ENCODE assay signal across 25 mouse cellular contexts in the genomic region with DNA sequence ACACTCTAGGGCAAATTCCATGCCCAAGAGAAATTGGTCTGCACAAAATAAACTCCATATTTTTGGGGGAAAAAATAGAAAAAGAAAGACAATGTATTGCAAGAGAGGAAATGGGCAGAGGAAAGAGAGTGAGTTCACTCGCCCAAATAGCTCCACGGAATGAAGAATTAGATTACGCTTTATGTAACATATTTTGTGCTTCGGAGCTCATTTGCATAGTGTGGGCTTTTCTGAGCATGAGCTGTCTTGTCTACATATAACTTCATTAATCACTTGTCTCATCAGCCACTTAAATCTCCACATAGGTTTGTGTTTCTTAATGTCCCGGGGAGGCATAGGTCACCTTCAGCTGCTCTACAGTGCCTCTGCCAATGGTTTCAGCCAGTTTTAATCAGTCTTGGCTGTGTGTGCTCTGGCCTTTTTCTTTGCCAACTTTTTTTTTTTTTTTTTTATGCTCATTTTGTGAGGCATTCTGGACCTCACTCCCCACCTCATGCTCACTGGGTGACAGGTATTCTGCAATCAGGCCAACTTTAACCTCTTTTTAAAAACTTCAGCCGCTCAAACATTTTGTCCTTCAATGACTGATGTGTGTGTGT. TPM values are rescaled to one million over a fixed set of nuclear protein-coding genes. Genes with fewer than 3 reads are reported as not detected.
DNase-seq lines count a peak whose midpoint lies in the region; ATAC-seq lines count a peak whose summit lies in the region.
"Had no signal": no experiment of that assay in that cellular context is flagged by ENCODE, and none has a peak within 500 bp of the region (broad histone marks: within the 10 kb centered on the region; RNA-seq: fewer than 3 reads in every experiment).

No protein-coding gene starts in this region.

- H3K4me3 ChIP-seq in hindbrain, embryonic 16.5 days (ENCODE audit: low read length), result no peak overlapping the region
- no peak overlapping the region for H3K4me3 ChIP-seq in hindbrain, embryonic 13.5 days
- H3K4me3 ChIP-seq: embryonic facial prominence, embryonic 13.5 days; erythroblast, embryonic 14.5 days; forebrain, embryonic 12.5 days; limb, embryonic 12.5 days; liver, embryonic 13.5 days; megakaryocyte, embryonic 14.5 days; neural tube, embryonic 12.5 days had no signal

- ATAC-seq in hindbrain, embryonic 16.5 days, result 0 out of 2 replicates have a peak, but pooled peaks have one; percentile 37
- ATAC-seq in hindbrain, embryonic 13.5 days (ENCODE audit: low FRiP score), result no peak
- ATAC-seq: CD4-positive, CD25-positive, alpha-beta regulatory T cell, adult 4 months; intestine, postnatal 0 days had no signal

- no peak overlapping the region for H3K4me2 ChIP-seq in hindbrain, embryonic 16.5 days (ENCODE audit: low read length)
- no peak overlapping the region for H3K4me2 ChIP-seq in hindbrain, embryonic 13.5 days
- H3K4me2 ChIP-seq: embryonic facial prominence, embryonic 13.5 days; forebrain, embryonic 12.5 days; limb, embryonic 12.5 days; liver, embryonic 13.5 days; neural tube, embryonic 12.5 days had no signal

- 76% methylated on average over 6 of the region's 6 CpGs for WGBS in hindbrain, embryonic 16.5 days
- 87% methylated on average over 6 of the region's 6 CpGs for WGBS in hindbrain, embryonic 13.5 days

- no peaks in the 10 kb centered on the region for H3K9me3 ChIP-seq in hindbrain, embryonic 16.5 days (ENCODE audit: control insufficient read depth, low read length)
- H3K9me3 ChIP-seq in hindbrain, embryonic 13.5 days, result no peaks in the 10 kb centered on the region
- H3K9me3 ChIP-seq: liver, embryonic 13.5 days; megakaryocyte, embryonic 14.5 days; neural tube, embryonic 12.5 days had no signal

- H3K27ac ChIP-seq in hindbrain, embryonic 16.5 days (ENCODE audit: low read depth, low read length), result no peak overlapping the region
- no peak overlapping the region for H3K27ac ChIP-seq in hindbrain, embryonic 13.5 days
- H3K27ac ChIP-seq: embryonic facial prominence, embryonic 13.5 days; forebrain, embryonic 12.5 days; limb, embryonic 12.5 days; liver, embryonic 13.5 days; neural tube, embryonic 12.5 days had no signal

- H3K4me1 ChIP-seq in hindbrain, embryonic 16.5 days (ENCODE audit: control insufficient read depth, insufficient read depth, low read depth, low read length), result no peaks in the 10 kb centered on the region
- H3K4me1 ChIP-seq in hindbrain, embryonic 13.5 days (replicated peaks), result no peaks in the 10 kb centered on the region
- H3K4me1 ChIP-seq: embryonic facial prominence, embryonic 13.5 days; forebrain, embryonic 12.5 days; limb, embryonic 12.5 days; megakaryocyte, embryonic 14.5 days; neural tube, embryonic 12.5 days had no signal

- H3K27me3 ChIP-seq in hindbrain, embryonic 16.5 days (replicated peaks; ENCODE audit: control insufficient read depth, insufficient read depth, low read length), result no peaks in the 10 kb centered on the region
- H3K27me3 ChIP-seq in hindbrain, embryonic 13.5 days, result no peaks in the 10 kb centered on the region
- H3K27me3 ChIP-seq: embryonic facial prominence, embryonic 13.5 days; forebrain, embryonic 12.5 days; limb, embryonic 12.5 days; liver, embryonic 13.5 days; neural tube, embryonic 12.5 days had no signal

- DNase-seq in kidney, postnatal 36 days, result peak; percentile 24 to 49
- DNase-seq in kidney, adult 18-20 months, result no peak
- peak; percentile 27 for DNase-seq in right cerebral cortex, adult 18-20 months
- no peak for DNase-seq in right cerebral cortex, postnatal 14 days
- no peak for DNase-seq in testis, postnatal 10 days (ENCODE audit: low spot score)
- DNase-seq: adrenal gland, postnatal 10 days; cerebellum, adult 8-10 months; cerebellum, postnatal 36 days; embryo, embryonic 11 days; heart, postnatal 4 days; liver, embryonic 13.5 days; lung, adult 2 months; midbrain, embryonic 14.5 days; thymus, adult 18-20 months; thymus, postnatal 4 days had no signal

- H3K36me3 ChIP-seq in hindbrain, embryonic 16.5 days (ENCODE audit: control insufficient read depth, insufficient read depth, low read length), result no peaks in the 10 kb centered on the region
- H3K36me3 ChIP-seq in hindbrain, embryonic 13.5 days, result no peaks in the 10 kb centered on the region
- H3K36me3 ChIP-seq: embryonic facial prominence, embryonic 13.5 days; forebrain, embryonic 12.5 days; limb, embryonic 12.5 days; liver, embryonic 13.5 days; neural tube, embryonic 12.5 days had no signal

- no peak overlapping the region for H3K9ac ChIP-seq in hindbrain, embryonic 16.5 days (ENCODE audit: low read depth, low read length)
- H3K9ac ChIP-seq in hindbrain, embryonic 13.5 days, result no peak overlapping the region
- H3K9ac ChIP-seq: embryonic facial prominence, embryonic 13.5 days; forebrain, embryonic 12.5 days; limb, embryonic 12.5 days; liver, embryonic 13.5 days; neural tube, embryonic 12.5 days had no signal

RNA-seq across cellular contexts. Expression of gene Dnah6, which starts 12.9 kb away (rescaled TPM):
- 0.37 and 0.43 TPM in 2 replicates for polyA plus RNA-seq in hindbrain, embryonic 16.5 days (2015; fragmentation: Nextera tagmentation; extraction: Ambion mirVana)
- polyA plus RNA-seq in hindbrain, embryonic 13.5 days (2015; fragmentation: Nextera tagmentation; extraction: Ambion mirVana), result 0.23 and 0.47 TPM in 2 replicates
- polyA plus RNA-seq: CD4-positive, CD25-positive, alpha-beta regulatory T cell, adult 4 months; embryonic facial prominence, embryonic 13.5 days; limb, embryonic 12.5 days had no signal

RNA-seq across cellular contexts. Expression of gene Suclg1, which starts 13.8 kb away (rescaled TPM):
- polyA plus RNA-seq in hindbrain, embryonic 16.5 days (2015; fragmentation: Nextera tagmentation; extraction: Ambion mirVana), result 137 and 151 TPM in 2 replicates
- polyA plus RNA-seq in hindbrain, embryonic 13.5 days (2015; fragmentation: Nextera tagmentation; extraction: Ambion mirVana), result 135 and 142 TPM in 2 replicates

Comparison
In these comparisons a context has a peak if more than half of its experiments do, and no peak if none do; other contexts are left out.
1. DNase-seq: peak in kidney, postnatal 36 days (2 of 2) and right cerebral cortex, adult 18-20 months (single experiment); none in kidney, adult 18-20 months (single experiment), right cerebral cortex, postnatal 14 days (single experiment) and testis, postnatal 10 days (single experiment).